ENCODE assay signal across 21 mouse cellular contexts in genomic region chr13:92973791-92974190, GRCm38 (mm10).
DNase-seq lines count a peak whose midpoint lies in the region; ATAC-seq and TF ChIP-seq lines count a peak whose summit lies in the region.
"Had no signal": no experiment of that assay in that cellular context is flagged by ENCODE, and none has a peak within 500 bp of the region (broad histone marks: within the 10 kb centered on the region; RNA-seq: fewer than 3 reads in every experiment).

No protein-coding gene starts in this region.

- H3K4me2 ChIP-seq in CH12.LX (ENCODE audit: insufficient read depth, low read depth, poor library complexity, severe bottlenecking): 0 out of 2 replicates have a peak overlapping the region, but pooled peaks have one; percentile 16
- no peak overlapping the region for H3K4me2 ChIP-seq in intestine, postnatal 0 days (replicated peaks; ENCODE audit: low read depth)
- H3K4me2 ChIP-seq: embryonic facial prominence, embryonic 13.5 days; forebrain, embryonic 15.5 days; heart, embryonic 15.5 days; midbrain, embryonic 15.5 days; stomach, embryonic 15.5 days had no signal

- H3K27me3 ChIP-seq in CH12.LX (replicated peaks): no peaks in the 10 kb centered on the region
- H3K27me3 ChIP-seq in intestine, postnatal 0 days (replicated peaks; ENCODE audit: control insufficient read depth, insufficient read depth, low read length): no peaks in the 10 kb centered on the region
- H3K27me3 ChIP-seq: embryonic facial prominence, embryonic 13.5 days; forebrain, embryonic 15.5 days; heart, embryonic 15.5 days; midbrain, embryonic 15.5 days; stomach, embryonic 15.5 days had no signal

- no peaks in the 10 kb centered on the region for H3K9me3 ChIP-seq in CH12.LX (replicated peaks; ENCODE audit: low read length)
- H3K9me3 ChIP-seq in intestine, postnatal 0 days (ENCODE audit: control insufficient read depth): no peaks in the 10 kb centered on the region
- H3K9me3 ChIP-seq: embryonic facial prominence, embryonic 13.5 days; forebrain, embryonic 15.5 days; heart, embryonic 15.5 days; midbrain, embryonic 15.5 days; stomach, embryonic 15.5 days had no signal

- DNase-seq in layer of hippocampus, adult 2 months (ENCODE audit: low spot score in 2 of 2): no peak
- DNase-seq in layer of hippocampus, postnatal 36 days: no peak
- no peak for DNase-seq in CH12.LX (ENCODE audit: extremely low read depth)
- DNase-seq in frontal cortex, postnatal 36 days (ENCODE audit: low spot score in 2 of 2): peak; percentile 24 to 76
- peak; percentile 41 for DNase-seq in right cerebral cortex, postnatal 25 days
- no peak for DNase-seq in urinary bladder, adult 2 months (ENCODE audit: low spot score)
- DNase-seq: adrenal gland, adult 2 months; cerebellum, adult 9-10 months; gastrocnemius, postnatal 10 days; heart, adult 2 months; kidney, adult 2 months; kidney, postnatal 10 days; lung, adult 2 months; lung, postnatal 36 days had no signal

- peak; percentile 17 for TF ChIP-seq RAD21 in CH12.LX (IDR thresholded peaks at IDR 0.05; ENCODE audit: low read depth, low read length)

- no peak overlapping the region for H3K4me3 ChIP-seq in layer of hippocampus, adult 2 months
- no peak overlapping the region for H3K4me3 ChIP-seq in CH12.LX (replicated peaks in 1 of 3; ENCODE audit: low read depth in 2 of 3, low read length in 2 of 3, poor library complexity in 1 of 3)
- no peak overlapping the region for H3K4me3 ChIP-seq in intestine, postnatal 0 days (ENCODE audit: low read depth, low read length)
- H3K4me3 ChIP-seq: embryonic facial prominence, embryonic 13.5 days; forebrain, embryonic 15.5 days; heart, adult 2 months; heart, embryonic 15.5 days; hindbrain, embryonic 10.5 days; midbrain, embryonic 15.5 days; stomach, embryonic 15.5 days had no signal

- no peak overlapping the region for H3K9ac ChIP-seq in CH12.LX (ENCODE audit: insufficient read depth, low read depth)
- no peak overlapping the region for H3K9ac ChIP-seq in intestine, postnatal 0 days (ENCODE audit: low read depth, low read length)
- H3K9ac ChIP-seq: embryonic facial prominence, embryonic 13.5 days; forebrain, embryonic 15.5 days; heart, embryonic 15.5 days; midbrain, embryonic 15.5 days; stomach, embryonic 15.5 days had no signal

- peaks cover 0 to 18% of the 10 kb centered on the region in 2 experiments; a peak in 3 of 4 replicates for H3K4me1 ChIP-seq in CH12.LX (ENCODE audit: control insufficient read depth in 1 of 2, insufficient read depth in 2 of 2)
- H3K4me1 ChIP-seq in intestine, postnatal 0 days (replicated peaks; ENCODE audit: control insufficient read depth, insufficient read depth, low read length): no peaks in the 10 kb centered on the region
- H3K4me1 ChIP-seq: embryonic facial prominence, embryonic 13.5 days; forebrain, embryonic 15.5 days; heart, embryonic 15.5 days; hindbrain, embryonic 10.5 days; midbrain, embryonic 15.5 days; stomach, embryonic 15.5 days had no signal

- H3K36me3 ChIP-seq in CH12.LX (replicated peaks in 1 of 2; ENCODE audit: control insufficient read depth in 1 of 2, insufficient read depth in 1 of 2, low read length in 1 of 2): no peaks in the 10 kb centered on the region
- no peaks in the 10 kb centered on the region for H3K36me3 ChIP-seq in intestine, postnatal 0 days (ENCODE audit: control insufficient read depth, insufficient read depth)
- H3K36me3 ChIP-seq: embryonic facial prominence, embryonic 13.5 days; forebrain, embryonic 15.5 days; heart, embryonic 15.5 days; hindbrain, embryonic 10.5 days; midbrain, embryonic 15.5 days; stomach, embryonic 15.5 days had no signal

- TF ChIP-seq POLR2A in CH12.LX (IDR thresholded peaks at IDR 0.05; ENCODE audit: low read depth, low read length): no peak

- ATAC-seq in intestine, postnatal 0 days: no peak
- ATAC-seq: forebrain, embryonic 15.5 days; midbrain, embryonic 15.5 days had no signal

- no peaks in the 10 kb centered on the region for H3K79me2 ChIP-seq in CH12.LX (replicated peaks; ENCODE audit: control insufficient read depth, extremely low read depth, insufficient read depth, poor library complexity, severe bottlenecking)

- dilution Hi-C loops in CH12.LX (cut with MboI; ENCODE audit: extremely low pct_ligation_motif_present, extremely low pct_unique_long_range_greater_than_20kb, low sequenced_read_pairs): no loop called here

- TF ChIP-seq EP300 in CH12.LX (IDR thresholded peaks at IDR 0.05; ENCODE audit: low read length): no peak

- TF ChIP-seq CTCF in layer of hippocampus, adult 2 months (conservative IDR thresholded peaks at IDR 0.05): peak; percentile 52
- peak in 1 of 2 experiments; percentile 44; a peak in 2 of 4 replicates for TF ChIP-seq CTCF in CH12.LX (conservative IDR thresholded peaks at IDR 0.05 in 1 of 2, IDR thresholded peaks at IDR 0.05 in 1 of 2; ENCODE audit: low read depth in 2 of 2, low read length in 2 of 2)
- TF ChIP-seq CTCF in intestine, postnatal 0 days (IDR thresholded peaks at IDR 0.05; ENCODE audit: low read depth): no peak

- H3K27ac ChIP-seq in layer of hippocampus, adult 2 months: peak overlapping the region; percentile 15; the same call in 1 of the 2 replicates
- no peak overlapping the region for H3K27ac ChIP-seq in CH12.LX (ENCODE audit: insufficient read depth, low read depth)
- no peak overlapping the region for H3K27ac ChIP-seq in intestine, postnatal 0 days (ENCODE audit: low read depth, low read length)
- H3K27ac ChIP-seq: embryonic facial prominence, embryonic 13.5 days; forebrain, embryonic 15.5 days; heart, adult 2 months; heart, embryonic 15.5 days; hindbrain, embryonic 10.5 days; midbrain, embryonic 15.5 days; stomach, embryonic 15.5 days had no signal

- in situ Hi-C loops in CH12.LX (cut with MboI; ENCODE audit: low pct_ligation_motif_present, low pct_unique_long_range_greater_than_20kb, low sequenced_read_pairs): no loop called here

- WGBS in intestine, postnatal 0 days: 71% methylated on average over 4 of the region's 4 CpGs

TF ChIP-seq in CH12.LX, 34 proteins besides CTCF, POLR2A, EP300 and RAD21:
- TF ChIP-seq SMC3 (IDR thresholded peaks at IDR 0.05; ENCODE audit: low read depth, low read length) (peak; percentile 51), MYC (IDR thresholded peaks at IDR 0.05; ENCODE audit: low read depth, low read length) (no peak)

Comparison
In these comparisons a context has a peak if more than half of its experiments do, and no peak if none do; other contexts are left out.
1. DNase-seq: peak in frontal cortex, postnatal 36 days (2 of 2) and right cerebral cortex, postnatal 25 days (single experiment); none in layer of hippocampus, adult 2 months (0 of 2), layer of hippocampus, postnatal 36 days (0 of 2), CH12.LX (single experiment) and urinary bladder, adult 2 months (single experiment).